Mouse (Mus musculus) spleen, adult 12 weeks (tissue): ENCODE data around the gene Kcnab1.

Experiments
- DNase-seq: peaks from one replicate; pipeline ENCODE4 v3.0.0; 2022; ENCODE audit warnings: low spot score

Gene Kcnab1

DNA sequence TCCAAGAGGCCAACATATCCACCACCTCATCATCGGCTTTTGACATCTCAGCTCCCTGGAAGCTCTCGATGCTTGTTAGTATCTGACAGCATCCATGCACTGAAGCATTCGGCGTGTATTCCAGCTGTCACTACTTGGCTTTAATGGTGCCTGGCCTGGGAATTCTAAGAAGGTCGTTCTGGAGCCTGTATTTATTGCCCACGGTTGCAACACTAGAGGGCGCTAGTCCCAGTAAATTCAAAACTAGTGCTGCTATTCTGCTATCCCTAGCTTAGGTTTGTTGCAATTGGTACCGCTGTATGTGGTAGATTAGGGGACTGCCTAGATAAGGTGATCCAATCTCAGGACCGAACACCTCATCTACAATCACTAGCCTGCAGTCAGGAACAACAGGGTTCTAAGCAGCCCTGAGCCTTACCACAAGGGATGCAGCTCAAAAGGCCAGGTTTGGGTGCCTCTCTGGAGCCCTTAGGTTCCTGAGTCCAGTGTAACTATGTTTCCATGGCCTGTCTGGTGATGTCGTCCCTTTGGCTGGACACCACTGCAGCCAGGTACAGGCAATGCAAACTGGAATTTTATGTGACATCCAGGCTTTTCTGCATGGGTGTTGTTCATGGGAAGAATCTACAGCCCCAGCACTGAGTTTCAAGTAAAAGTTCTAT lies 208.8 kb downstream of the Kcnab1 start:
- no peak for DNase-seq

DNA sequence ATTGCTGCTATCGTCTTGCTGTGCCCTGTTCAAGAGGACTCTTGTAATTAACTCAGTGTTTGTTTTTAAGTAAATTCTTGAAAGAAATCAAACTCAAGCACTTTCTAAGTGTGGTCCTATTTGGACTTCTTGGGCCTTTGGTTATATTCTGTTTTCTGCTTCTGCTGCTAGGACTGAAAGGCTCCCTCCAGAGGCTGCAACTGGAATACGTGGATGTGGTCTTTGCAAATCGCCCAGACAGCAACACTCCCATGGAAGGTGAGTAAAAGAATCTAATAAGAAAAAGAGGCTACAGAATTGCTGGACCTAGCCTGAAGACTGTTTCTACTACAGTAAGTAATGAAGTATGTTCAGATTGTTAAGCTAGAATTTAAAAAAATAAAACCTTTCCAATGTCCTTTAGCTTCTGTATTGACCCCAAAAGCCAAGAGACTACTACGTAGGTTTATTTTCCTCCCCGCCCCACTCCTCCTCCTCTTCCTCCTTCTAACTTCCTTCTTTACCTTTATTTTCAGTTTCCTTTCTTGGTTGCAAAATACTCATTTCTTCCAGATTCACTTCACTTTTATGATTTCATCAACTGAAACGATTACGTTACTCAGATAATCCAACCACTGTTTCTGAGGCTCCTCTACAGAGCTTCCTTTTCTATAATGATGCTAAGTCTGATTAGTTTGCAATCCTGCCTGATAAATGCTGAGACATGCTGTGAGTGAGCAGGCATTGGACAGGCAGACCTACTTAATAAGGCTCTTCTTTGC lies 210.2 kb downstream of the Kcnab1 start:
- no peak for DNase-seq

DNA sequence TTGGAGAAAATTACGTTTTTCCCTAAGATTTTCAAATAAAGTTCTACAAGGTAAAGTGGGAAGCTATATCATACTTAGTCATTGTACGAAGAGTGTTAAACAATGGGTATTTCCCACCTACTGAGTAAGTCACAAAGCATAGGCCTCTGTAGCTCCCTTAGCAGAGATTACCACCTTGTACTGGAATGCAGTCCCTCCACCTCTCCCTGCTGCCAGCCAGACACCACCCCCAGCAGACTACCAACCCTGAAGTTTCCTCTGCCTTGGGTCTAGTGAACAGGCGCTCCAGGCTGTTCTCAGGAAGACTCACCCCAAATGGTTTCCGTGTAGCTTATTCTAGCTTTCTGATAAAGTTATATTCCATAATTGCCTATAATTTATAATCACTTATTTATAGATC lies 211.8 kb downstream of the Kcnab1 start:
- no peak for DNase-seq

DNA sequence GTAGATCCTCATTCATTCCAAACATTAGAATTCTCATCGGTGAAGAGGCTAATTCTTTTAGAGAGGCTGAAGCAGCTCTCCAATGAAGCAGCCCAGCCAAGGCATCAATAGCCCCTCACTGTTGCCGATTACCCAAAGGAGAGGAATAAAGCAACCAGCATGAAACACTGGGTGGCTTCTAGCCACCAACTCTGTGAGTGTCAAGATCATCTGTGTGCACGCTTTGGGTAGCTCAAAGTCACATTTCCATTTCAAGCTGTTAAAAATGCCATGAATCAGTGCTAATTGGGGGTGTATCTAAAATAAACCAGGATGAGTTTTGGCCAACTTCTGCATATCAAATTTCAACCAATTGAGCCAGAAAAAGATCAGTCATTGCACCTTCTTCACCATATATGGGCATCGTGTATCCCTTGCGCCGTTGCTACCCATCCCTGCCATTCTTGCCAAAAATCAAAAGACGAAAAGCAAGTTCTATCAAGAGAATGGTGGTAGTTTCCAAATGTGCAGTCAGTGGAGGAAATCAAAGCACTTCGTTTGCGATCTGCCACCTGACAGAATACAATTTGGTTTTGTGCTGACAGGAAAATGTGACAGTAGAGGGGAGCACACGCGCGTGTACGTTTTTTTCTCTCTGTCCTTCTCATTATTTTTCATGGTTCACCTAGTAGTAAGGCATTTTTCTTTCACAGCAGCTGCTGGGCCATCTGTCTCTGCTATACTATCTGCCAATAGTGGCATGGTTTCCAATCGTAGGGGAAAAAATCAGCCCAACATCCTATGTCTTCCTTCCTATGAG lies 213.0 kb downstream of the Kcnab1 start:
- no peak for DNase-seq

DNA sequence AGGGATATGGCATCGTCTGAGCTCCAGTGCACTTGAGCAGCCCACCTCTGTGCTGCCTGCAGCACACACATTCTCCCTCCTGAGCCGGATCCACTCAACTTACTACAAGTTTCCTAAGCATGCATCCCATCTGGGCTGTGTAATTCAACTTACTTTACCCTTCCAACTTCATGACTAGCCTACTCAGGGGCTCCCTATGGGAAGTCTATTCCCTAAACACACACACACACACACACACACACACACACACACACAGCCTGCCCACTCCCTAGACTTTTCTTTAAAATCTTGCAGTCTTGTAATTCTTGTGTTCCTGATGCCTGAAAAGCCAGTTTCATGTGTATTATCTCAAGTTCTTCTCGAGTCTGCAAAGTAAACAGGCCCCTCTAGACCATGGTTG lies 216.1 kb downstream of the Kcnab1 start:
- DNase-seq, result no peak

DNA sequence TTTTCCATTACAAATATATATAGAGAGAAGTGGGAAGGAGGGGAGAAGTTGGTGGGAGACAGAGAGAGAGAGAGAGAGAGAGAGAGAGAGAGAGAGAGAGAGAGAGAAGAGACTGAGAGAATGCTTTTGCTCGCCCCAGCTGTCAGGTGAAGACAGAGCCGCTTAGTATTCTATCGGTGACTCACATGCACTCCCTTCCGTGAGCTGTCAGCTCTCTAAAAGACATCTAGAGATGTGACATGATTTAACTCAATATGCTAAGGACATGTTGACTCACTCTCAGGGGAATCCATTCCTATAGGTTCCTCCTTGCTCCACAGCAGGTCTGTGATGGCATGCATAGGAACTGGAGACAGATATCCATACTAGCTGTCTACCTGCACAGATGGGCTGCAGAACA lies 219.6 kb downstream of the Kcnab1 start:
- DNase-seq, result no peak

DNA sequence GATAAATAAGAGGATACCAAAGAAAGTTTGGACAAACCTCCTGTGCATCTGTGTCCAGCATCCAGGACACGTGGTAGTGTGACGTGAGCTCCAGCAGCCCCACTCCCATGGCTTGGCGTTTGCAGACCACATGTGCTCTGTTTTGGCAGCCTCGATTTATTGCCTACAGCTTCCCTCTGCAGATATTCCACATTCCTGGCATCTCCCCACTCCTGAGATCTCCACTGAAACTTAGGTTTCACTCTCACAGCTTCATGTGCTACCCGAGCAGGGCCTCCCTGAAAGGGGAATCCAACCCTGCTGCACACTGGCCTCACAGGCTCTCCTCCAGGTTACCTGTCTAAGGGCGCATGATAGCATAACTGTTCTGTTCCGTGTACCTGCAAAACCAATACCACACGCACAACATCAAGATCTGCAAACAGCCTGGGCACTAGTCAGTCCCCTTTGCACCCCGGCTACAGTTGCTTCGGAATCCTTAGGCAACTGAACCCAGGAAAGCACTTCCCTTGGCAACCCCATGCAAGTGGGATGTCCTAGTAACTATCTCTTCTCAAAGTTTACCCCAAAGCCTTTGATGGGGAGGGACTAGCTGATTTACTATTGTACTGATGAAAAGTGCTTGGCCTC lies 228.8 kb downstream of the Kcnab1 start:
- DNase-seq, result no peak

DNA sequence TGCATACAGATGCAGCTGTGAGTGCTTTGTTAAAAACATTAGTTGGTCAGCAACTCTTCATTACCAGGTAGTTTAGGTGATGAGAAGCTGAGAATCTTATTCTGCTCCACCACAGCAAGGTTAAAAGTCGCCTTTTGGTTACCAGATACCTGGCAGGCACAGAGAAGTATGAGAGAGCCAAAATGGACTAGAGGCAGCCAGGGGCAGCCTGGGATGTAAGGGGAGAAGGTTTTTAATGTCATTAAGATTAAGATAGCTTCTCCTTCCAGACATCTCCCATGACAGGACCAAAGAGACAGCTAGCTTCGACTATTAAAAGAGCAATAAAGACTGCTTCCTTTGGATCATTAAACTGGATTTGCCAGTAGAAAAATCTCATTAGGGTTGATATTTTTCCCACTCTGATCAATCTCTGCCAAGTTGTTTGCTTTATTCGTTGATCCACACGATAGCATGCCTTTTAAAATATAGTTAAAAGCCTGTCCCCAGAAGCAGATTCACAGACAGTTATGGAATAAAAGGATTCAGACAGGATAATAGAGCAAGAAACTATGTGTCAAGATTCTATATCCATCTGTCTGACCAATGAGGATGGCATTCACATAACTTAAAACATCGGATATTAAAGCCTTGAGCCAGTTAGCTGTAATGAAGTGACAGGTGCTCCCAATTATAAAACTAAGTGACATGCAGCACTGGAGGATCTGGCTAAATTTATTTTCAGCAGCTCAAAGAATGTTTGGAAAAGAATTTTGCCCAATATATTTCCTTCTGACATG lies 231.2 kb downstream of the Kcnab1 start:
- DNase-seq, result no peak

DNA sequence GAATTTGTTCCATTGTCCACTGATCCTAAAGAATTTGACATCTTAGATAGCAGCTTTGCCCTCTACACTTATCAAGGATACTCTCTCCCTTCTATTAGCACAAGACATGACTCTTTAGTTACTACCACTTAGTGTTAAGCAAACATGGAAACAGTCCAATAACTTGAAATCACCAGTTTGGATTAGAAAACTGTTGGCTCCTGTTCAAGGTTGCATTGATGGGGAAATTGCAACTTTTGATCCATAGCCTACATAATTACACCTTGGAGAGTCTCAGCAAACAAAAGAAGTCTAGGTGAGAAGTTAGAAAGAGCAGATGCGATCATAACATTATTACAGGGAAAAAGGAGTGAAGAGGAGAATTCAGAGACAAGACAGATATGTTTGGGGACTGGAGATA lies 237.0 kb downstream of the Kcnab1 start:
- DNase-seq, result no peak

DNA sequence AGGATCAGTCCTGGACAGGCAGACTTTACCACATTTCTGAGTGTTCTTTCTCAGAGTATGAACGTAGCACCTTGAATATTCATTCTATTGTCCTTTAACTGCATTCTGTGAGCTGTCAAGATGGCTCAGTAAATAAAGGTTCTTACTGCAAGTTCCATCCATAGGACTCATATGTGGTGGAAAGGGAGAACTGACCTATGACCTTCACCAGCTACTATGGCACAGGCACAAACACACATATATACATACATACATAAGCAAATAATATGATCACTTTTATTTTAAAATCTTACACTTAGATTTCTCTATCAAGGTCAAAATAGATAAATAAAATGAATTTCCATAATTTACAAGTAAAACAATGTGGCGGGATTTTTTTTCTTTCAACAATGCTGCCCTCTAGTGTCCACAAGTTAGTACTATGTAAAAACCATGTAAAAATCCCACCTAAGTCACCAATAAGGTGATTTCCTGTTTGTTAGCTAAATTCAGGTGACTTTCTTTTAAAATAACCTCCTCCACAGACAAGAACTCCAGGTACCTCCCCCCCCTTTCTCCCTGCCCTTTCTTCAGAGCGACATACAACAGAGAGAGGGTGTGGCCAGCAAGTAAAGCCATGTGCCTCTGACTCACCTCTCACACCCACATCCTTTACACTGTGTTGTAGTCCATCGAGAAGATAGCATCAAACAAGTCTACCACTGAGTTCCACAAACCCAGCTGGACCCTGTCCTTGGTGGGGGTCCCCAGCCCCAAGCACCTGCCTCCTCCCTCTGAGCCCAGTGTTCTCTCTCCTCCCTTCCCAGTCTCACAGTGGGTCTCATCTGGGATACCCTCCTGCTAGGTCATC lies 243.3 kb downstream of the Kcnab1 start:
- no peak for DNase-seq

DNA sequence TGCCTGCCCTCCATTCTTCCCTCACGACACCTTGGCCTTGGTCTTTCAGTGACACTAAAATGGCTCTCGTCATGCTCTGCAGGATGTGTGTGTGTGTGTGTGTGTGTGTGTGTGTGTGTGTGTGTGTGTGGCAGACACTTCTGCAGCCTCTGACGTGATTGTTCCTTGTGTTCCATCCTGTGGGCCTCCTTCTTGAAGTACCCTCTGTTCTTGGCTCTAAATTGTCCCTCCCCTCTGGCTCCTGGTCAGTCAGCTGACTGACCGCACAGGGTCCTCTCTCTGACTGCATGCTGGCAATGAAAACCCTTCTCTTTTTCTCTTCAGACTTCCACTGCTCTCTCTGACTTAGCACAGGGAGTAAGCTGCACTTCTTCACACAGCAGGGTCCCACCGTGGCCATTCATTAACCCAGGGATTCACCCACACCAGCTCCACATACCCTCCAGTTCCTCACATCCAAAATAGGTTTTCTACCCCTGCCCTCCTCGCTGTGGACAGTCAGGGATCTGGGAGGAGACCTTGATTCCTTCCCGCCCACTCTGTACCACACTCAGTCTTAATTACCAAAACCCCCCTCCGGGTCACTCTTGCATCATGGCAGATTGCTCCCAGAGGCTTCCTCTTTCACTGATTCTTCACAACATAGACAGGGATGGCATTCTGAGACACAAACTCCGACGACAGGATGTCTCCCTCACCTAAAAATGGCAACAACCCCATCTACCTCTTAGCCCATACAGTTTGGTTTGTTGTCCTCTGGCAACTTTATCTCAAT lies 244.3 kb downstream of the Kcnab1 start:
- DNase-seq, result no peak

DNA sequence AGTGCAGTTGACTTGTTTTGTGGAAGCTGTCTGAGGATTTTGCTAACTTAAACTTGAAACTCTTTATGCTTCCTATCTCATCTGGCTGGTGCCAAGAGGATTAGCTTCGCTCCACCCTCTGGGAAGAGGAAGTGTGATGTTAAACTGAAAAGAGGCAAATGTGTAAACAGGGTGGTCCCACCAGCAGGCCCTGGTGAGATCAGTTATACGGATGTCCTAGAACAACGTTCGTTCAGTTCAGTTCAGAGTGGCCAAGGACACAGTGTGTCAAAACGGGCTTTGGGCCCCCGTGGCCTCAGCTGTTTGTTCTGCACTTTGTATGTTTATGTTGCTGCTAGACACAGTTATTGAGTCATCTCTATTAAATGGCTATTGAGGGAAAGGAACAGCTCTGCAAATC lies 246.3 kb downstream of the Kcnab1 start:
- no peak for DNase-seq

DNA sequence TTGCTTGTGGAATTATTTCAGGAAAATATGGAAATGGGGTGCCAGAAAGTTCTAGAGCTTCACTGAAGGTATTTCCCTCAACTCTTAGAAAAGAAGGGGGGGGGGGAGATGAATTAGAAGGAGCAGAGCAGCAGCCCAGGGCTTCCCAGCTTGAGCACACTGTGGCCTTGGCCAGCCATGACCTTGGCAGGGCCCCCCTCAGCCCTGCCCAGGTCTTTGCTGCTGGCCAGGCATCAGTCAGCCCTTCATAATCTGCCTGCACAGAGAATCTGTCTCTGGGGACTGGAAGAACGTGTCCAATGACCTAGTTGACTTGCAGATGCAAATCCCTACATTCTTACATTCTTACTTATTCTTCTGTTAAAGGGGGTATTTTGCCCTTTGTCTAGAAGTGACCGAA lies 249.1 kb downstream of the Kcnab1 start:
- DNase-seq, result no peak

DNA sequence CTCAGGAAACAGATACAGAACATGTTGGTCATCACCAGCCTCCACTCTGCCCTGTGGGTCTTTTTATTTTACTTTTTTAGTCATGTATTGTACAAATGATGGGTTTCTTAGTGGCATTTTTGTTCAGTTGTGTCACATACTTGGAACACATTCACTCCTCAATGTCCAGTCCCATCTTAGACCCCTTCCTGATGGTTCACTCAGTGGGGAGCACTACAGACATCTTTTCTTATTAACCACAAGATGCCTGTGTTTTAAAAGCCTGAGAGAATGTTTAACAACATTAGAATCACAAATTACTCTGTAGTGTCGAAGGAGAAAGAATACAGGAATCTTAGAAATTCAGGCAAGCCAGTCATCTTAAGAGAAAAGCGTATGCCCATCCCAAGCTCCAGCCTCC lies 249.7 kb downstream of the Kcnab1 start:
- no peak for DNase-seq

DNA sequence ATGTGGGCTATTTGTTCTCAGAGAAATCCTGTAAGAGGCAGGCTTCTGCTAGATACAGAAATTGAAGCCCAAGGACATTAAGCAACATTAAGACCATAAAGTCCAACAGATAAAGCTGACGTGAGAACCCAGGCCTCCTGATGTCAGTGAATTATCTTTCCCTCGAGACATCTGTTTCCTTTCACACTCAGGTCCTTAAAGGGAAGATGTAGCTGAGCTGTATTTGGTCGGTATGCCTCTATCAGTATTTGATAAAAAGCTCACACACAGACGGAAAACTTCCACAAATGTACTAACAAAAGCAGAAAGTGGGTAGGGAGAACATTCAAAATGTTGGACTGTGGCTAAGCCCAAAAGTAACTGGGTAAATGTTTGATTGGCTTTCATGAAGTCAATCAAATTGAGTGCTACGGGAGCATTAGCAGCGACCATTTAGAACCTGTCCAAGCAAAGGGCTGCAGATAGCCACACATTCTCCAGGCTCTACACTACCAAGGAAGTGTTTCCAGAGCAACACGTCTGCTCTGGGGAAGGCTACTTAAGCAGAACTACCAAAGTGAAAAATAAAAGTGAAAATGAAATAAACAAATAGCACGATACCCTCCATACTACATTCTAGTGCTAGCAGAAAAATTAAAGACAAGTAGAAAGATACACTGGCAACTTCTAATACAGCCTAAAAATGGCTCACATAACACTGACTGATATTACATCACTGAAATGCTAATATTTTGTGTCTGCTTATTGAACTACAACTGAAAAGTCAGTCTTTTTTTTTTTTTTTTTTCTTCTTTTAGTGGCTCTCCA lies 251.2 kb downstream of the Kcnab1 start:
- no peak for DNase-seq

DNA sequence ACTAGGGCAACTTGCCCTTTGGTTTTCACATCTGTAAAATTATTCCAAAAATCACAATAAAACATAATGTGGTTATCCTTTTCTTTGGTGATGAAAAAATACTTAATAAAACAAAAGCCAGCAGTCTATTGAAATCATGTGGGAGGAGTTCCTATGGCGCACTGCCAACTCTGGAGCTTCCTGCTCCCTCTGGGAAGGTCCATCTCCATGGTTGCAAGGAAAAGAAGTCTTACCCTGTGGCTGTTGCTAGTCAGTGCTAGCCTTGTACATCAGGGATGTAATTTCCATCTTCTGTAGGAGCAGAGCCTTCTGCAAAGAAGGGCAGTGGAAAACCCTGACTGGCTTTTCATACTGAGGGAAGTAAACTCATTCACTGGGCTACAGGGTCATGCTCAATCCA lies 254.3 kb downstream of the Kcnab1 start:
- no peak for DNase-seq

DNA sequence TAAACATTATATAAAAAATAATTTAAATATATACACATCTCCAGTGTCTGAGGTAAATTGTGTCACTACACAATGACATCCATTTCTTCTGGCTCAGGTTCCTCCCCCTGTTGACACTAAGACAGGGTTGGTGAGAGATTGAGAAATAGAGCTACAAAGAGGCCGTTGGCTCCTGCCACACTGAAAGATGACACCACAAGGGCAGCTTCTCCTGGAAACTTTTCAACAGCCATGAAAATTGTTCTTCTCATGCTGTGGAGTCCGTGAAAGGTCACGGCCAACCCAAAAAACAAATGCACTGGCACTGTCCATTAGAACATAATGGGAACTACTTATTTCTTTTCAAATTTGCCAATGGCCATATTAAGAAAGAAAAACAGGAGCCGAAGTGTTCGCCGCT lies 256.0 kb downstream of the Kcnab1 start:
- no peak for DNase-seq

DNA sequence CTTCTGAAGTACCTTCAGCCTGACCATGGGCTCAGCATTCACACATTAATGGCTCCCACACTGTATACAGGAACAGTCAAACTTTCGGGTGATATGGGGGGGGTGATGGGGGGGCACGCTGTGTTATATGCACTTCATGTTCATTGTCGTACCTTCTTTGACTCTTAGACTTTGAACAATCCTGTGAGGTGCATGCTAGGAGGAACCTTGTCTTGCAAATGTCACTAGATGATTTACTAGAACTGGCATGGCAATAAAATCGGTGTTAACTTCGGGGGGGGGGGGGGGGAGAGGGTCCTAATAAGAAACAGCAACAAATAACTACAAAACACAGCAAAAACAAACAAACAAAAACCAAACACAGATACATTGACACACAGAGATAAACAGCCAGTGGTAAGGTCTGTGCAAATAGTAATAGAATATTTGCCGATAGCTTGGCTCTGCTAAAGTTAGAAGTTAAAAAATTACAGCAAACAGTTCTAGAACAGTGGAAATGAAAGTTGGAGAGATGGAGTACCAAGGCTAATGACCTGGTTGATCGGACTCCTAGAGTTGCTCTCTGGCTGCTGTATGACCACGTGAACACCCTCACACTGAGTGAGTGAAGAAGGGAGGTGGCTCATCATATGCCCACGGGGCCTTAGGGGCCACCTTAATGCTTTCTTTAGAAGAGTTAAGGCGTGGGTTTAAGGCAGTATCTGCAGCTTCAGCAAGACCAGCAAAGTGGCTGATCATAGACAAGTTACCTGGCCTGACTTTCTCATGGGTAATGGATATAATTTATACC lies 256.9 kb downstream of the Kcnab1 start:
- DNase-seq, result no peak
